Comparison of ENCODE assay signal across 8 mouse cellular contexts in the genomic region with DNA sequence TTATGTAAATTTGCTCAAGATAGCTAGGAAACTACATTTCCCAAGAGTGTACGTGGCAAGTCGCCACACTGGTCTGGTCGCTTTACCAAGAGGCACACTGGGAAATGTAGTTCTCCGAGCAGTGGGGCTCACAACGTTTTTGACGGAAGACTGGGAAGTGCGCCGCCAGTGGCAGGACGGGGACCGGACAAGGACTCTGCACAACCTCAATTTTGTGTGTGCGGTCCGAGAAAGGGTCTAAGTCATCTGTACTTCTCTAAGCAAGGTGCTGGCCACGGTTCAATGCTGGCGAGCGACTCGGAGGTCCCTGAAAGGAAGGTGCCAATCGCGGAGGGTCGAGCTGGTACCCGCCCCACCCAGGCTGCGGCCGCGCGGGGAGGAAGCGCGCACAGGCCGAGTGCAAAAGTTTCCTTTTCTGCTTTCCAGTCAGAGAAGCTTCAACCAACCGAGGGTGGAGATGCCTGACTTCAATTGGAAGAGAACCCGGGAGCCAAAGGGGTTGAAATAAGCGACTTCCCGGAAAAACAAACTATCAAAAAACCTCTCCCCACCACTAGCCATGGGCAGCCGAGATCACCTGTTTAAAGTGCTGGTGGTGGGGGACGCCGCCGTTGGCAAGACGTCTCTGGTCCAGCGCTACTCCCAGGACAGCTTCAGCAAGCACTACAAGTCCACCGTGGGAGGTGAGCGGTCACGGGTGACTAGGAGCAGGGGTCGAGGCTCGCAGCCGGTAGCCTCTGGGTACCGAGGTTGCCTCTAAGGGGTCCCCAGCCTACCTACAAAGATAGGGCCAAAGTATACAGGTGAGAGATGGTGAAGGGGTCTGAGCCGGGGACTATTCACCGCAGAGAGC. TPM values are rescaled to one million over a fixed set of nuclear protein-coding genes. Genes with fewer than 3 reads are reported as not detected.
DNase-seq lines count a peak whose midpoint lies in the region; ATAC-seq lines count a peak whose summit lies in the region.

A gene (plus strand): TSS at position 132 of the 853 bp plus-strand sequence.

- DNase-seq in adipocyte (ENCODE audit: low spot score): peak; percentile 94
- DNase-seq in embryo, embryonic 10 days (ENCODE audit: low spot score): peak; percentile 97
- peak; percentile 94 for DNase-seq in gastrocnemius, postnatal 10 days
- peak; percentile 96 for DNase-seq in induced T-regulatory cell, adult 2 months (ENCODE audit: low read depth)
- peak; percentile 63 to 92 for DNase-seq in left cerebral cortex, adult 9 months (ENCODE audit: low spot score in 2 of 2)
- DNase-seq in right cerebral cortex, postnatal 14 days: peak; percentile 92
- DNase-seq in urinary bladder, postnatal 36 days (ENCODE audit: low spot score in 2 of 2): peak; percentile 90 to 92

- ATAC-seq in megakaryocyte progenitor cell, adult 5-6 weeks (replicated peaks; ENCODE audit: poor library complexity): peak; percentile 97

RNA-seq across cellular contexts. Expression of the gene that starts here (rescaled TPM):
- 1 to 10 TPM; 7.1 to 8.9 TPM for total RNA-seq in gastrocnemius, postnatal 10 days (2021)
- total RNA-seq in megakaryocyte progenitor cell, adult 5-6 weeks (2015): 17.0 and 19.0 TPM in 2 replicates
- total RNA-seq in megakaryocyte progenitor cell, adult 5-6 weeks (2017): 16.0 and 20.2 TPM in 2 replicates

Comparison
In these comparisons a context has a peak if more than half of its experiments do, and no peak if none do; other contexts are left out.
1. Peak in every context shown above with its lines: DNase-seq and ATAC-seq.